Mouse (Mus musculus) B cell, adult 2 months (primary cell): Measurements from ENCODE around the gene Lingo4.

Source experiments
- DNase-seq, 2 experiments: peaks; one replicate each; pipeline ENCODE4 v3.0.0; 2022

The Lingo4 gene

GRCm38 (mm10) chr3:94398217-94398616 is at the start of gene Lingo4:
Gene Lingo4, plus strand, starts transcription at chr3:94398517.
- DNase-seq: no peak

- DNase-seq: no peak
Observed at GRCm38 (mm10) chr3:94360812-94361211, 37.5 kb upstream of the Lingo4 start.

DNA sequence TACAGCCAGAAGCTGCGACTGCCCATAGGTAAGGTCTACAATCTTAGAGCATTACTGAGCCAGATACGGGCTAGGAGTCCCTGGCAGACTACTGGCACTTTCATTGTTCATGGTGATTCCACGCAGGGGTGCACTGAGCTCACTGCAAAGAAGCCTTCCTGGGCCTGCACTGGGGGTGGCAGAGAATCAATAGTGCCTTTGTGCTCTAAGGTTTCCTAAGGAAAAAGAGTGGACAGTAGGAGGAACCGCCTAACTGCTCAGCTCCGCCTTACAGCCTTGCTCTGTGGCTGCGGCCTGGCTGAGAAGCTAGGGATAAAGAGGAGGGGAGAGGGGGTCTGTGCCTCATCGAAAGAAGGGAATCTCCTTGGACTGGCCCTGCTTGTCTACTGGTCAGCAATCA is 36.2 kb upstream of the Lingo4 start, which contains the start of gene C2cd4d:
Gene C2cd4d, plus strand, starts transcription at position 301 of the 400 bp plus-strand sequence.
- DNase-seq: no peak

GRCm38 (mm10) chr3:94363291-94364153 is 34.8 kb upstream of the Lingo4 start:
- no peak for DNase-seq

DNA sequence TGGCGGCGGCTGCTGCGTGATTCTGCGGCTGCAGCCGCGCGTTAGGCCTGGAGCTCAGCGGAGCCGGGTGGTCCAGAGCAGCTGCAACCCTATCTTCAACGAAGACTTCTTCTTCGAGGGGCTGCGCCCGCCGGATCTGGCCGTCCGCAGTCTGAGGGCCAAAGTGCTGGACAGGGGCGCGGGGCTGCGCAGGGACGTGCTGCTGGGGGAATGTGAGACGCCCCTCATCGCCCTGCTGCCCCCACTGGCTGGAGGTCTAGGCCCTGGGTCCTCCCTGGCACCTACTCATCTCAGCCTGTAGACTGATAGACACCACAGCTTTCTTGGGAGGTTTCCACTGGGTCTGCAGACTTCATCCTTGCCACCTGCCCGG is 34.2 kb upstream of the Lingo4 start:
- no peak for DNase-seq

GRCm38 (mm10) chr3:94366761-94367160 is 31.6 kb upstream of the Lingo4 start:
- DNase-seq: peak; percentile 76 to 78

DNA sequence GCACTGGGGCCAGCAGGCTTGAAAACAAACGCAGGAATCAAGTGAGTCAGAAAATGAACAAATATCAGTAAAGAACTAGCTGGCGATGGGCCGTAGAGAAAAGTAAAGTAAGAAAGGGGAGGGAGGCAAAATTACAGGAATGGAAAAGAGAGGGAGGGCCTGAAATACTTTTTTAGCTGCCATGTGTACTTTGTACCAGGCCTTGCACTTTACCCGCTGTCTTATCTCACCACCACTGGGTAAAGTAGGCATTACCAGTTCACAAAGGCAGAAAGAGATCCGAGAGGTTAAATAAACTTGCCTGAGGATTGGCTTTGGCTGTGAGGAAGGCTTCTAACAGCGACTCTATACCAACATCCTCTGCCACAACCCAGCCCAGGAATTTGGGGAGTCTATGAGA is 30.8 kb upstream of the Lingo4 start:
- DNase-seq: no peak

DNA sequence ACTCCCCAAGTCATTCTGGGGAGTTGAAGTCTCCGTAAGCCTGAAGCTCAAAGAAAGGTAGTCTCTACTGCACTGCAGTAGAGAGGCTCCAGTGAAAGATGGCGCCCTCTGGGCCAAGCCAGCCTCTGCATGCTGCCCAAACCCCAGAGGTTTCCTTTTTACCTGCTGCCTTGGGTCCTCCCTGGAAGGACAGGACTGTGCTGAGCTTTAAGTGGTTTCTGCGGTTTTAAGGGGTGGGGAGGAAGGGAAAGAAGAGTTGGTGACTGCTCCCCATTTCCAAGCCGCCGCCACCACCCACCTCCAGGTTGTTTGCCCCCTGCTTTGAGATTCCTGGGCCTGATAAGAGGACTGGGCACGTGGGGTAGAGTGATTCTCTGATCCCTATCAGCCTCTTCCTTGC is 29.7 kb upstream of the Lingo4 start:
- DNase-seq: no peak

DNA sequence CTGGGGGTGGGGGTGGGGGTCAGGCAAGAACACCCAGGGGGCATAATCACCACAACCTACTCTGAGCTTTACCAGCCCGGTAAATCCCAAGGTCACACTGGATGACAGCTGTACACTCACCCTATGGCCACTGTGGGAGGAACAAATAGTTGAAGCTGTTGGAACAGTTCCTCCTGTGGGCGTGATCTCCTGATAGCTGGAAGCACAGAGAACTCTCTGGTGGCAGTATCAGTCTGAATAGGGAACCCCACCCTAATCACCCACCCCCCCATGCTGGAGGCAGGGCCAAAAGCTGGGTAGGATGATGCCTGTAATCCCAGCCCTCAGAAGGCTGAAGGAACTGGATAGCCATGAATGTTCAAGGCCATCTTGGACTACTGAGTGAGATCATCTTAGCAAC is 28.6 kb upstream of the Lingo4 start:
- DNase-seq: no peak

GRCm38 (mm10) chr3:94371637-94372036 is 26.7 kb upstream of the Lingo4 start:
- DNase-seq: no peak

DNA sequence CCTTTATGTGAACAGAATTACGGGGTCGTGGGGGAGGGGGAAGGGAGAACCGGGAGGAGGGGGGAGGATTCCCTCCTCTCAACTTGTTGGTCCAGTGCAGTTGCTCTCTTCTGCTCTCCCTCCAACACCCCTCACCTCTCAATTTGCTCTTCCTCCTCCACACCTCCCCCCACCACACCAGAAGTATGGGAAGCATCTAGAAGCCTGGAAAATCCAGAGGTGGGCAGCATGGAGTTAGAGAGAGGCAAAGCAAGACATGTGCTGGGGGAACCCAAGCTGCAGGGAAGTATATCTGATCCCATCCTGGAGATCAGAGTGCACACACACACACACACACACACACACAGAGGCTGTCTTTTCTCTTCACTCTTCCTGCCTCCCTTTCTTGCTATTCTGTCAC is 26.3 kb upstream of the Lingo4 start:
- no peak for DNase-seq

GRCm38 (mm10) chr3:94372641-94373040 is 25.7 kb upstream of the Lingo4 start, which contains the start of gene Rorc:
Gene Rorc, plus strand, starts transcription at chr3:94372794.
- no peak for DNase-seq

- DNase-seq: no peak
Observed at GRCm38 (mm10) chr3:94373090-94373489, 25.2 kb upstream of the Lingo4 start.

- no peak for DNase-seq
Observed at GRCm38 (mm10) chr3:94373597-94374011, 24.7 kb upstream of the Lingo4 start.

DNA sequence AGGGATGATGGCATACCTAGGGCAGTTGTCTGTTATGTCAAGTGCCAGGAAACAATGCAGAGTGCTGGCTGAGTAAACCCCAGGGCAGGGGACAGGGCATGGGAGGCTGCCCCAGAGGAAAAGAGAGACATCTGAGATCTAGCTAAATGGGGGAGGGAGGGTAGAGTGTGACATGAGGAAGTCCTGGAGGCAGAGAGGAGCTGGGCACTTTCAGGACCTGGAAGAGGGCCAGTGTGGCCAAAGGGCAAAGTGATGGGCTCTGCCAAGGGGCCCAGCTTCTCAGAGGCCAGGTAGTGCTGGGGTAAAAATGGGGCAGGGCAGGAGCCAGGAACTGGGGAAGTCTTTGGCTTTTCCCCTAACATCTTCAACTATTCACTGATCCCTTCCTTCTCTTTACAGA is 23.7 kb upstream of the Lingo4 start:
- DNase-seq: no peak

GRCm38 (mm10) chr3:94375146-94375545 is 23.2 kb upstream of the Lingo4 start:
- DNase-seq: no peak

DNA sequence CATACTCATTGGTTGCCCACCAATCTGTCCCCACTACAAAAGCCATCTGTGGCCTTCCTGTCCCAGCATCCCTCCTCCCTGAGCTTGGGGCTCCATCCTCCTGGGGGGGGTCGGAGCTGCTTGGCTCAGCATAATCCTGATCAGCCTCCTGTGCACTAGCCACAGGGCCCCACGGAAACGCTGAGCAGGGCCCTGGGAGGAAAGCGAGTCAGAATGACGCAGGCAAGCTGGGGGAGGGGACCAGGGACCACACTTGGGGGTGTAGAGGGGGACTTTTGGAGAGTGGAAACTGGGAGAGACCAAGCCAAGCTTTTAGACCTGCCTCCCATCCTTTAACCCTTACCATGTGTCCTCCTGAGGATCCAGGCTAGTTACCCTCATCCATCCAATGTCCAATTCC is 22.5 kb upstream of the Lingo4 start:
- DNase-seq: no peak

DNA sequence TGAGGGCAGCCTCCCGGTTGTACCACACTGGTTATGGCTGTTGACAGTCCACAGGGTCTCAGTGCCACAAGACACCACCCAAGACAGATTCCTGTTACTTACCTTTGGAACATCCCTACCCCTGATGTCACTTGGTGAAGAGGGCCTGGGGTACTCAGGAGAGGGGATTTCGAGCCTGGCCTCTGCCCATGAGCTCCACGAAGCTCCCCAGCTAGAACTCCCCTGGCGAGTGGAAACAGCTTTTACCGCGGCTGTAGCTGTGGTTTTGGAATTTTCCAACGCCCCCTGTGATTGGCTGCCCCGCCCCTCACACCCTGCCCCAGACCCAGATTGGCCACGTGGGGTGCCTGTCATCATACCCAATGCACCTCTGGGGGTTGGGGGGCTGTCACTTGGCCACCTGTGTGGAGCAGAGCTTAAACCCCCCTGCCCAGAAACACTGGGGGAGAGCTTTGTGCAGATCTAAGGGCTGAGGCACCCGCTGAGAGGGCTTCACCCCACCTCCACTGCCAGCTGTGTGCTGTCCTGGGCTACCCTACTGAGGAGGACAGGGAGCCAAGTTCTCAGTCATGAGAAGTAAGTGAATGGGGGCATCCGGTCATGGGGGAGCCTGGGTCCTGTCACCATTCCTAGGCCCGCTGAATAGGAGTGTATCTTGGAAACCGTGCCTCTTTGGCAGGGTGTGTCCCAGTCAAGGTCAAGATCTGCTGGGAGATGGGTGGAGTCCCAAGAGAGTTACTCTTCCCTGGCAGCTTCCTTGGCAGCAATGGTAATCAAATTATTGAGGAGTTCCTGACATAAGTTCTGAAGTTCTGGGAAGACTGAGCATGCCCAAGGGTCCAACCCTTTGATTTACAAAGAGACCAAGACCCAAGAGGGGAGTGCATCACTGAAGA is 21.0 kb upstream of the Lingo4 start:
- no peak for DNase-seq

DNA sequence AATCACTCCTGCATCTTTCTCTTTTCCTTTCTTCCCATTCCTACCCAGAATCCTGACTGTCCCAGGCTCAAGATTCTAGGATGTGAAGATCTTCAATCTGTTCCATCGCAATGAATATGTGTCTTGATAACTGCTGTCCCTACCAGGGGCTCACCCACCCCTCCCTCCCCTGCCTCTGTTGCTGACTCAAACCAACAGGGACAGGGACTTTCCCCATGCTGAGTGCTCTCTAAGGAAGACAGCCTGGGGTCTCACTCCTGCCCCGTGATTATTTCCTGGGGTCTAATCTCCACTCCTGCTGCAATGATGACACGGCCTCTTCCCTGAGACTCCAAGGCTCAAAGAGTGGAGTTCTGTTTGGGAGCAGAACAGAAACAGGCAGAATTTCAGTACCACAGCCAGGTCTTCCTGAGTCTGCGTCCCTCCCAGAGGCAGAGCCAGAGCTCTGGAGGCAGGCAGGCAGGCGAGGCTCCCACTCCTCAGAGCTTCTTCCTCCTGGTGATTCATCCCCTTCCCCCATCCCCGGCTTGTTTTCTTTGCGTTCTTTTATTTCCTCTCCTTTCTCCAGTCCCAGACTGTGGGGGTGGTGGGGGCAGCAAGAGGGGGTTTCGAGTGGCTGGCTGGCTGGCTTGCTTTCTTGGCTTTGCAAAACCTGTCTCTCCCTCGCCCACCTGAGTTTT is 18.3 kb upstream of the Lingo4 start:
- no peak for DNase-seq

GRCm38 (mm10) chr3:94382308-94382707 is 16.0 kb upstream of the Lingo4 start:
- DNase-seq: no peak

DNA sequence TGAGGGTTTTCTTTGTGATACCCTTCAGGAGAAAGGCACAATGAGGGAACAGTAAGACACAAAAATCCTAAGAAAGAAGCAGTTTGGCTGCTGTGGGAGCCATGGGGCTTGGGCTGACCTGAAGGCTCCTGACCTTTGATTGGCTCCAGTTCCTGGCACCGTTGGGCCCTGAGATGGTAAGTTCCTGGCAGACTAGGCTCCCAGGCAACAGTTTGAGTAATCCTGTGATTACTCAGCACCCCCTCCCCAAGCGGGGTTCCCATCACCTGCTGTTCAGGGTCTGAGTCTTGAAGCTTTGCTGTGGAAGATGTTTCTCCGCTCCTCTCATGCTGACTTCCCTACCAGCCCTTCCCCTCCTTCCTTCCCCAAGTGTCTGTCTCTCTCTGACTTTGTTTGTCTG is 14.8 kb upstream of the Lingo4 start:
- no peak for DNase-seq

- no peak for DNase-seq
Observed at GRCm38 (mm10) chr3:94386671-94387070, 11.6 kb upstream of the Lingo4 start.

- no peak for DNase-seq
Observed at GRCm38 (mm10) chr3:94387391-94387790, 10.9 kb upstream of the Lingo4 start.
